Mouse (Mus musculus): ENCODE measurements around the gene Ubap2l. TPM values are rescaled to one million over a fixed set of nuclear protein-coding genes. Genes with fewer than 3 reads are reported as not detected.
A peak's percentile ranks its signal among the peaks of the same experiment; 100 is the strongest.

Ubap2l gene
- polyA plus RNA-seq (2015; fragmentation: Nextera tagmentation; extraction: Ambion mirVana) = 105 and 122 TPM in 2 replicates

GRCm38 (mm10) chr3:90052351-90053241 is at the start of gene Ubap2l:
Gene Ubap2l, minus strand, starts transcription at chr3:90052628.
- WGBS = under 1% methylated on average over 58 of the region's 81 CpGs
- ATAC-seq = peak; percentile 94
- Histone ChIP-seq H3K27ac (ENCODE audit: low read depth, low read length) (peak within 1 kb of the TSS; percentile 94), H3K36me3 (ENCODE audit: control insufficient read depth, insufficient read depth, low read length) (peaks cover 14% of the 10 kb centered on the region), H3K9ac (ENCODE audit: low read depth, low read length) (peak within 1 kb of the TSS; percentile 95), H3K4me3 (ENCODE audit: low read length) (peak within 1 kb of the TSS; percentile 88), H3K4me2 (ENCODE audit: low read length) (peak within 1 kb of the TSS; percentile 82), H3K9me3 (ENCODE audit: control insufficient read depth, low read length) (no peaks in the 10 kb centered on the region), H3K4me1 (ENCODE audit: control insufficient read depth, insufficient read depth, low read depth, low read length) (peaks cover 20% of the 10 kb centered on the region), H3K27me3 (replicated peaks; ENCODE audit: control insufficient read depth, insufficient read depth, low read length) (no peaks in the 10 kb centered on the region)

GRCm38 (mm10) chr3:90101673-90102072 is 49.2 kb upstream of the Ubap2l start:
- WGBS = 95% methylated on average over 2 of the region's 2 CpGs
- ATAC-seq = no peak
- Histone ChIP-seq H3K4me2 (ENCODE audit: low read length) (no peak overlapping the region), H3K27ac (ENCODE audit: low read depth, low read length) (no peak overlapping the region), H3K9me3 (ENCODE audit: control insufficient read depth, low read length) (no peaks in the 10 kb centered on the region), H3K4me3 (ENCODE audit: low read length) (no peak overlapping the region), H3K36me3 (ENCODE audit: control insufficient read depth, insufficient read depth, low read length) (peaks cover 9% of the 10 kb centered on the region; the same call in 1 of the 2 replicates), H3K9ac (ENCODE audit: low read depth, low read length) (no peak overlapping the region), H3K4me1 (ENCODE audit: control insufficient read depth, insufficient read depth, low read depth, low read length) (no peaks in the 10 kb centered on the region), H3K27me3 (replicated peaks; ENCODE audit: control insufficient read depth, insufficient read depth, low read length) (no peaks in the 10 kb centered on the region)

DNA sequence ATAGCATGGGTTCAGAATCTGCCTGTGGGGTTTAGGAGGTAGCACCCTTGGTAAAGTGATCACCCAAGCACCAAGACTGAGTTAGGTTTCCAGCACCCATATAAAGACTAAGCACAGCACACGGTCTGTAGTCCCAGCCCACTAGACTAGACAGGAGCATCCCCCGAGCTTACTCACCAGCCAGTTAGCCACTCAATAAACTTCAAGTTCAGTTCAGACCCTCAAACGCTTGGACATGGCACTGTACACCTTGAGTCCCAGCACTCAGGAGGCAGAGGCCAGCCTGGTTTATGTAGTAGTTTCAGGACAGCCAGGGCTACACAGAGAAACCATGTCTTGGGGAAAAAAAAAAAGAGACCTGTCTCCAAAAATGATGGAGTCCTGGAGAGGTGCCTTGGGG is 48.6 kb upstream of the Ubap2l start:
- Histone ChIP-seq H3K4me3 (ENCODE audit: low read length) (no peak overlapping the region), H3K27ac (ENCODE audit: low read depth, low read length) (no peak overlapping the region), H3K9ac (ENCODE audit: low read depth, low read length) (no peak overlapping the region), H3K4me2 (ENCODE audit: low read length) (no peak overlapping the region), H3K27me3 (replicated peaks; ENCODE audit: control insufficient read depth, insufficient read depth, low read length) (no peaks in the 10 kb centered on the region), H3K36me3 (ENCODE audit: control insufficient read depth, insufficient read depth, low read length) (peaks cover 9% of the 10 kb centered on the region; the same call in 1 of the 2 replicates), H3K4me1 (ENCODE audit: control insufficient read depth, insufficient read depth, low read depth, low read length) (no peaks in the 10 kb centered on the region), H3K9me3 (ENCODE audit: control insufficient read depth, low read length) (no peaks in the 10 kb centered on the region)
- WGBS = 88% methylated on average over 3 of the region's 3 CpGs
- no peak for ATAC-seq

DNA sequence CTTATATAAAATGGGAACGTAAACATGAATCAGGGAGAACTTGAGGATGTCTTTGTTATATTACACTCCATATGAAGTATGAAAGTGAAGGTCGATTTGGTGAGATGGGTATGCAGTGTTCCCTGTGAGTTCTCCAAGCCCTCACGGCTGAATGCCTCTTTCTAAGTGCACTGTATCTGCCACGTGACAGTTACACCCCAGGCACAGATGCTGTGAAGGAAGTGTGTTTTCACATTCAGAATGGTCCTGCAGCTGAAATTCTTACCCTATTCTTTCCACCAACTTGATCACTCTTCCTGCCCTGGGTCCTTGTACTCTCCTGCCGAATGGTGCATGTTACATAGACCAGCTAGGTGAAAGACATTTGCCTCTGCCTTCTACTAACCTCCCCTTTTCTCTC is 45.5 kb upstream of the Ubap2l start:
- Histone ChIP-seq H3K36me3 (ENCODE audit: control insufficient read depth, insufficient read depth, low read length) (peaks cover 16% of the 10 kb centered on the region), H3K27ac (ENCODE audit: low read depth, low read length) (no peak overlapping the region), H3K4me1 (ENCODE audit: control insufficient read depth, insufficient read depth, low read depth, low read length) (no peaks in the 10 kb centered on the region), H3K4me3 (ENCODE audit: low read length) (no peak overlapping the region), H3K4me2 (ENCODE audit: low read length) (no peak overlapping the region), H3K9ac (ENCODE audit: low read depth, low read length) (no peak overlapping the region), H3K9me3 (ENCODE audit: control insufficient read depth, low read length) (no peaks in the 10 kb centered on the region), H3K27me3 (replicated peaks; ENCODE audit: control insufficient read depth, insufficient read depth, low read length) (no peaks in the 10 kb centered on the region)
- 75% methylated on average over 5 of the region's 5 CpGs for WGBS
- ATAC-seq = no peak

GRCm38 (mm10) chr3:90094453-90094852 is 42.0 kb upstream of the Ubap2l start:
- Histone ChIP-seq H3K4me3 (ENCODE audit: low read length) (no peak overlapping the region), H3K27ac (ENCODE audit: low read depth, low read length) (no peak overlapping the region), H3K9me3 (ENCODE audit: control insufficient read depth, low read length) (no peaks in the 10 kb centered on the region), H3K36me3 (ENCODE audit: control insufficient read depth, insufficient read depth, low read length) (peaks cover 42% of the 10 kb centered on the region), H3K4me1 (ENCODE audit: control insufficient read depth, insufficient read depth, low read depth, low read length) (no peaks in the 10 kb centered on the region), H3K9ac (ENCODE audit: low read depth, low read length) (no peak overlapping the region), H3K27me3 (replicated peaks; ENCODE audit: control insufficient read depth, insufficient read depth, low read length) (no peaks in the 10 kb centered on the region), H3K4me2 (ENCODE audit: low read length) (no peak overlapping the region)
- 95% methylated on average over 3 of the region's 3 CpGs for WGBS
- ATAC-seq = no peak

GRCm38 (mm10) chr3:90090892-90091291 is 38.5 kb upstream of the Ubap2l start:
- no peaks in the 10 kb centered on the region for H3K27me3 ChIP-seq (replicated peaks; ENCODE audit: control insufficient read depth, insufficient read depth, low read length)
- ATAC-seq = no peak
- peaks cover 54% of the 10 kb centered on the region for H3K36me3 ChIP-seq (ENCODE audit: control insufficient read depth, insufficient read depth, low read length)
- H3K9me3 ChIP-seq (ENCODE audit: control insufficient read depth, low read length) = no peaks in the 10 kb centered on the region
- H3K27ac ChIP-seq (ENCODE audit: low read depth, low read length) = no peak overlapping the region
- H3K4me1 ChIP-seq (ENCODE audit: control insufficient read depth, insufficient read depth, low read depth, low read length) = no peaks in the 10 kb centered on the region
- WGBS = 92% methylated on average over 6 of the region's 6 CpGs
- H3K4me2 ChIP-seq (ENCODE audit: low read length) = no peak overlapping the region
- no peak overlapping the region for H3K4me3 ChIP-seq (ENCODE audit: low read length)
- no peak overlapping the region for H3K9ac ChIP-seq (ENCODE audit: low read depth, low read length)

DNA sequence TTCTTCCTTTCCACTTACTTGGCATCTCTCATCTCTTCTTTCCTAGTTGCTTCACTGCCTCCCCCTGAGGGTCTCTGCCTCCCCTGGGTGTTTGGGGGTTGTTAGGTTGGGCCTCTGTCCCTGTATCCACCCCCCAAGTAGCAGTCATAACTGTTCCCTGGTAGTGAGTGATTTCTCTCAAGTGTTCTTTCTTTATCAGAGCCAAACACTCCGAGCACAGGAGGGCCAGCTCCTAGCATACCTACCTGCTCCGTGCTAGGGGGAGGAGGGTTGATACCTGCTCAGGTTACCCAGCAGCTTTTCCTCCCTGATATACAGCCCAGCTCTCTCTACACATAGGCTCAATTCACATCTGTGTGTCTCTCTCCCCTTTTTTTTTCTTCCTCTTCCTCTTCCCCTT is 36.2 kb upstream of the Ubap2l start:
- no peak overlapping the region for H3K4me2 ChIP-seq (ENCODE audit: low read length)
- ATAC-seq = no peak
- H3K36me3 ChIP-seq (ENCODE audit: control insufficient read depth, insufficient read depth, low read length) = peaks cover 50% of the 10 kb centered on the region
- peaks cover 8% of the 10 kb centered on the region for H3K4me1 ChIP-seq (ENCODE audit: control insufficient read depth, insufficient read depth, low read depth, low read length)
- 95% methylated on average over 2 of the region's 2 CpGs for WGBS
- H3K9me3 ChIP-seq (ENCODE audit: control insufficient read depth, low read length) = no peaks in the 10 kb centered on the region
- H3K4me3 ChIP-seq (ENCODE audit: low read length) = no peak overlapping the region
- H3K9ac ChIP-seq (ENCODE audit: low read depth, low read length) = no peak overlapping the region
- no peak overlapping the region for H3K27ac ChIP-seq (ENCODE audit: low read depth, low read length)
- no peaks in the 10 kb centered on the region for H3K27me3 ChIP-seq (replicated peaks; ENCODE audit: control insufficient read depth, insufficient read depth, low read length)

- Histone ChIP-seq H3K36me3 (ENCODE audit: control insufficient read depth, insufficient read depth, low read length) (peaks cover 35% of the 10 kb centered on the region), H3K9ac (ENCODE audit: low read depth, low read length) (no peak overlapping the region), H3K4me3 (ENCODE audit: low read length) (no peak overlapping the region), H3K4me1 (ENCODE audit: control insufficient read depth, insufficient read depth, low read depth, low read length) (peaks cover 32% of the 10 kb centered on the region), H3K27me3 (replicated peaks; ENCODE audit: control insufficient read depth, insufficient read depth, low read length) (no peaks in the 10 kb centered on the region), H3K27ac (ENCODE audit: low read depth, low read length) (no peak overlapping the region), H3K4me2 (ENCODE audit: low read length) (no peak overlapping the region), H3K9me3 (ENCODE audit: control insufficient read depth, low read length) (no peaks in the 10 kb centered on the region)
- ATAC-seq = no peak
- WGBS = 90% methylated on average over 5 of the region's 5 CpGs
Observed at GRCm38 (mm10) chr3:90086068-90086467, 33.6 kb upstream of the Ubap2l start.

- Histone ChIP-seq H3K27me3 (replicated peaks; ENCODE audit: control insufficient read depth, insufficient read depth, low read length) (no peaks in the 10 kb centered on the region), H3K4me2 (ENCODE audit: low read length) (no peak overlapping the region), H3K4me3 (ENCODE audit: low read length) (no peak overlapping the region), H3K27ac (ENCODE audit: low read depth, low read length) (no peak overlapping the region), H3K9me3 (ENCODE audit: control insufficient read depth, low read length) (no peaks in the 10 kb centered on the region), H3K36me3 (ENCODE audit: control insufficient read depth, insufficient read depth, low read length) (peaks cover 27% of the 10 kb centered on the region), H3K9ac (ENCODE audit: low read depth, low read length) (no peak overlapping the region), H3K4me1 (ENCODE audit: control insufficient read depth, insufficient read depth, low read depth, low read length) (peaks cover 35% of the 10 kb centered on the region)
- 87% methylated on average over 6 of the region's 6 CpGs for WGBS
- no peak for ATAC-seq
Observed at GRCm38 (mm10) chr3:90085281-90085680, 32.9 kb upstream of the Ubap2l start.

All from hindbrain, embryonic 16.5 days (tissue).